Mouse (Mus musculus): ENCODE results near the gene Sptbn2.

DNA sequence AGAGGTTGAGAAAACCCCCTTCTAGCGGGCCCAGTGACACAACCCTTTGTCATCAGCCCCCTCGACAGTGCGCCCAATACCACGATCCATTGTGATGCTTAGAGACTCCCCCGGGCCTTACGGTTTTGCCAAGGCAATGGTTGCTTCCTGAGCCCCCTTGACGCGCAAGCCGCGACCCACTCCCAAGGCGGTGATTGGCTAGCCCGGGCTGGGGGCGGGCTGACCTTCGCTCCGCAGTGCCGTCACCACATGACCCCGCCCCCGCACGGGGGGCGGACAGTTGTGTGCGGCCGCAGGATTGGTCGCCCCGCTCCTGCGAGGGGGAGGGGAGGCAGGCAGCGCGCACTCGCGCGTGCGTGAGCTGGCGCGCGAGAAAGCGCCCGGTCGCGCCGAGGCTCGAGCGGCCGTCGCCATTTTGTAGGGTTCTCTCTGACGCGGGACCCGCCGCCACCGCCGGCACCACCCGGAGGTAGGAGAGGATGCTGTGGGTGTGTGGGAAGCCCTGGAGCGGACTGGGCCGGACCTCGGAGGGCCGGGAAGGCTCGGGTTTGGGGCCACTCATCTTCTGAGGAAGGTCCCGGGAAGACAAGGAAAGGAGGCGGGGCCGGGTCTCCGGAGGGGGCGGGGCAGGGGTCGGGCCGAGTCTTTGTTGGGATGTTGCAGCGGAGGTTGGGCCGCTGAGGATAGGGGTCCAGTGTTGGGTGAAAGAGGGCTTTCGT, 45.4 kb downstream of the Sptbn2 start, which contains the start of gene Rbm4b:
- TF ChIP-seq CTCF (IDR thresholded peaks at IDR 0.05; ENCODE audit: borderline replicate concordance, control insufficient read depth, extremely low read depth, insufficient read depth, low read length, poor library complexity) (peak; percentile 69; the same call in 1 of the 2 replicates), POLR2A (IDR thresholded peaks at IDR 0.05; ENCODE audit: control insufficient read depth, extremely low read depth, insufficient read depth, low read length, poor library complexity) (peak; percentile 81)
